Mouse (Mus musculus) liver, embryonic 13.5 days (tissue): ENCODE data around the gene Fam104a. TPM values are rescaled to one million over a fixed set of nuclear protein-coding genes. Genes with fewer than 3 reads are reported as not detected.
A peak's percentile ranks its signal among the peaks of the same experiment; 100 is the strongest.

ENCODE experiments used
- ATAC-seq: fragments of 200-750 bp; cut with Nextera tagmentation; 2 replicates; pipeline ENCODE4 v1.8.0; 2017; ENCODE audit warnings: low read depth, mild to moderate bottlenecking, moderate number of reproducible peaks, moderate library complexity
- DNase-seq: peaks from one replicate; pipeline ENCODE4 v3.0.0; 2022
- H3K27ac ChIP-seq: fragments of 300-500 bp; sonication (generic); 2 replicates; pipeline ENCODE4 v1.5.1; 2015; ENCODE audit warnings: moderate library complexity, mild to moderate bottlenecking, inconsistent platforms
- H3K27me3 ChIP-seq: fragments of 300-500 bp; sonication (generic); 2 replicates; pipeline ENCODE4 v1.6.1; 2015; ENCODE audit warnings: mild to moderate bottlenecking, inconsistent platforms
- H3K36me3 ChIP-seq: fragments of 300-500 bp; sonication (generic); 2 replicates; pipeline ENCODE4 v1.6.1; 2015; ENCODE audit warnings: mild to moderate bottlenecking, inconsistent platforms
- H3K4me1 ChIP-seq: fragments of 300-500 bp; sonication (generic); replicated peaks from 2 replicates; pipeline ENCODE4 v1.6.1; 2015; ENCODE audit warnings: inconsistent platforms
- H3K4me2 ChIP-seq: fragments of 300-500 bp; sonication (generic); 2 replicates; pipeline ENCODE4 v1.6.1; 2015; ENCODE audit warnings: inconsistent platforms, mild to moderate bottlenecking, moderate library complexity
- H3K4me3 ChIP-seq: fragments of 300-500 bp; sonication (generic); replicated peaks from 2 replicates; pipeline ENCODE4 v1.5.1; 2015; ENCODE audit warnings: mild to moderate bottlenecking, inconsistent platforms
- H3K9ac ChIP-seq: fragments of 300-500 bp; sonication (generic); 2 replicates; pipeline ENCODE4 v1.6.1; 2015; ENCODE audit warnings: mild to moderate bottlenecking, inconsistent platforms
- H3K9me3 ChIP-seq: fragments of 300-500 bp; sonication (generic); replicated peaks from 2 replicates; pipeline ENCODE4 v1.6.1; 2016; ENCODE audit warnings: inconsistent platforms
- WGBS: fragments of 180-500 bp; shearing (Covaris S2); methylation state at CpG from one replicate; pipeline ENCODE4 v1.1.7; 2015; ENCODE audit not compliant: insufficient replicate concordance; 5-methylcytosine and 5-hydroxymethylcytosine counted together
- polyA plus RNA-seq: library from polyadenylated mRNA; unstranded; fragments of >200 nt; fragmentation: Nextera tagmentation; extraction: Ambion mirVana; gene quantifications from 2 replicates; pipeline ENCODE4 v1.2.1, GENCODE M21; 2015

Fam104a gene
- polyA plus RNA-seq, 1 experiment from 2014 or later: 46.3 TPM

GRCm38 (mm10) chr11:113648690-113649352 lies 35.1 kb downstream of the Fam104a start, which contains the start of gene Cog1:
Cog1 (plus strand) TSS chr11:113649169.
- peaks cover 24% of the 10 kb centered on the region for H3K36me3 ChIP-seq
- peak within 1 kb of the TSS; percentile 96 for H3K9ac ChIP-seq
- DNase-seq (no peak), ATAC-seq (peak; percentile 2; the same call in 1 of the 2 replicates)
- H3K4me3 ChIP-seq: peak within 1 kb of the TSS; percentile 95
- peak within 1 kb of the TSS; percentile 82 for H3K4me2 ChIP-seq
- H3K27ac ChIP-seq: peak within 1 kb of the TSS; percentile 89
- 0 out of 2 replicates have a peak, but pooled peaks cover under 1% of the 10 kb centered on the region for H3K27me3 ChIP-seq
- peaks cover 34% of the 10 kb centered on the region for H3K4me1 ChIP-seq
- no peaks in the 10 kb centered on the region; the same call in 1 of the 2 replicates for H3K9me3 ChIP-seq
- WGBS: 40% methylated on average over 26 of the region's 26 CpGs

DNA sequence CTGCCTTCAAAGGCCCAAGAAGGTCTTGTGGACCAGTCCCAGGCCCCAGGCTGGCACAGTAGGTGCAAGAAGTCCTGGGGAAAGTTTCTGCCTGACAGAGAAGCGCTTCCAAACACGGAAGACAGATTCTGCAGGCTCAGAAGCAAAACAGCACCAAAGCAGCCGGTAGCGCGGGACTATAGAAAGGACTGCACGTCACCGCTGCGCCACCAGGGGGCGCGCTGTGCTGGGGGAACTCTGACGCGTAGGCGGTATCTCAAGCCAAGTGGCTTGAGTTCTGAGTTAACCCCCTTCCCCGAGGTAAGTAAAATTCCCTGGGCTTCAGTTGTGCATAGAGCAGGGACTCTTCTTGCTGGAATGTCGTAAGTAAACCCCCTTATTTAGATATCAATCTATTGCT lies 35.8 kb downstream of the Fam104a start:
- H3K4me1 ChIP-seq: peaks cover 34% of the 10 kb centered on the region
- peak overlapping the region; percentile 95; the same call in 1 of the 2 replicates for H3K4me3 ChIP-seq
- H3K27ac ChIP-seq: no peak overlapping the region
- H3K9ac ChIP-seq: no peak overlapping the region
- 0 out of 2 replicates have a peak, but pooled peaks cover 3% of the 10 kb centered on the region for H3K27me3 ChIP-seq
- H3K4me2 ChIP-seq: peak overlapping the region; percentile 82
- ATAC-seq: 0 out of 2 replicates have a peak, but pooled peaks have one; percentile 17
- 2% methylated on average over 15 of the region's 15 CpGs for WGBS
- H3K36me3 ChIP-seq: peaks cover 17% of the 10 kb centered on the region
- DNase-seq: peak; percentile 68
- H3K9me3 ChIP-seq: no peaks in the 10 kb centered on the region; the same call in 1 of the 2 replicates

DNA sequence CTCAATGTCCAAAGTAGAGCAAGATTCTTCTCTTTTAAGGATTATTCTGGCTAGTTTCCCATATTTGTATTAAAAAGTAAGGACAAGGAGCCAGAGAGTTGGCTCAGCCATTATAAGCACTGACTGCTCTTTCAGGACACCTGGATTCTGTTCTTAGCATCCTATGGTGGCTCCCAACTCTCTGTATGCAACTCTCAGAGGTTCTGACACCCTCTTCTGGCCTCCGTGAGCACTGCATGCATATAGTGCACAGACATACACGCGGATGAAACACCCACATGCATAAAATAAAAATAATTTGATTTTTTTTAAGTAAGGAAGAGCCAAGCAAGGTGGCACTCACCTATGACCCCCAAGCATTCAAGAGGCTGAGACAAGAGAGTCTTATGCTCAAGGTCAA lies 38.8 kb downstream of the Fam104a start:
- H3K4me3 ChIP-seq: no peak overlapping the region
- no peak overlapping the region for H3K4me2 ChIP-seq
- ATAC-seq: no peak
- H3K9me3 ChIP-seq: no peaks in the 10 kb centered on the region; the same call in 1 of the 2 replicates
- peaks cover 15% of the 10 kb centered on the region for H3K4me1 ChIP-seq
- H3K27me3 ChIP-seq: 0 out of 2 replicates have a peak, but pooled peaks cover 3% of the 10 kb centered on the region
- no peaks in the 10 kb centered on the region for H3K36me3 ChIP-seq
- no peak overlapping the region for H3K9ac ChIP-seq
- WGBS: 70% methylated on average over 3 of the region's 3 CpGs
- DNase-seq: no peak
- H3K27ac ChIP-seq: no peak overlapping the region

DNA sequence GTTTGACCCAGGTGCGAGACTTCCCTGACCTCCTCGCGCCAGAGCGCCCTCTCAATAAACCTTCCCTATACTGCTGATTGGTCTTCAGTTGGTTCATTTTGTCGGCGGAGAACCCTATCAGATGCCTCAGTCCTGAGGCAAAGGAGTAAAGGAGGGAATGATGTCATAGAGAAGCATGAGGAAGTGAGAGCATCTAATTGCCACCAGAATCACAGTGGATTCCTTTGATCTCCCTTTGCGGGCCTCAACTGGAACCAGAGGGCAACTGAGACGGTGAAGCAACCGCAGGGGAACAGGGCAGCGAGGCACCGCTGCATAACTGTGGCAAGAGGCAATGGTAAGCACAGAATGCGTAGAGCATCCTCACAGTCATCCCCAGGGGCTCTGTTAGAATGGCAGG lies 45.3 kb downstream of the Fam104a start:
- Histone ChIP-seq H3K4me2 (no peak overlapping the region), H3K36me3 (no peaks in the 10 kb centered on the region), H3K4me3 (no peak overlapping the region), H3K4me1 (no peaks in the 10 kb centered on the region), H3K27me3 (0 out of 2 replicates have a peak, but pooled peaks cover 1% of the 10 kb centered on the region), H3K9ac (no peak overlapping the region), H3K27ac (no peak overlapping the region), H3K9me3 (no peaks in the 10 kb centered on the region)
- ATAC-seq (no peak), DNase-seq (no peak)
- WGBS: 81% methylated on average over 12 of the region's 12 CpGs

- Histone ChIP-seq H3K9me3 (no peaks in the 10 kb centered on the region), H3K4me1 (0 out of 2 replicates have a peak, but pooled peaks cover 4% of the 10 kb centered on the region), H3K27me3 (no peaks in the 10 kb centered on the region), H3K27ac (no peak overlapping the region), H3K9ac (no peak overlapping the region), H3K4me2 (no peak overlapping the region), H3K4me3 (no peak overlapping the region), H3K36me3 (no peaks in the 10 kb centered on the region)
- ATAC-seq (no peak), DNase-seq (no peak)
- WGBS: 57% methylated on average over 10 of the region's 10 CpGs
Measured at GRCm38 (mm10) chr11:113634699-113635121, 49.2 kb downstream of the Fam104a start.

DNA sequence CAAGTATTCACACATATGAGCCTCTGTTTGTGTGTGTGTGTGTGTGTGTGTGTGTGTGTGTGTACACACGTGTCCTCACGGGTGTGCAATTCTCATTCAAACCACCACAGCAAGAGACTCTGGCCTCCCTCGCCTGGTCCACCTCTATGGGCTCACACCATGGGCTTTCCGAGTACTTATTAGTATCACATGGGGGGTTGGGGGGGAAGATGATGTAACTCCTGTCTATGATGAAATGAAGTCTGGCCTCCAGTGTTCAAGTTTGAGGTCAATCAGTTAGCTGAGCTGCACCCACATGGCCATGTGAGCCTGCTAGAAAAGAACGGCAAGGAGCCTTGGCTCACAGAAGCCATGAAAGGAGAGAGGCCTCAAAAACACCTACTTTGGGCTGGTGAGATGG lies 50.6 kb downstream of the Fam104a start:
- no peak overlapping the region for H3K9ac ChIP-seq
- H3K4me1 ChIP-seq: 0 out of 2 replicates have a peak, but pooled peaks cover 4% of the 10 kb centered on the region
- no peak overlapping the region for H3K4me3 ChIP-seq
- H3K27ac ChIP-seq: no peak overlapping the region
- no peaks in the 10 kb centered on the region for H3K9me3 ChIP-seq
- ATAC-seq (no peak), DNase-seq (no peak)
- no peak overlapping the region for H3K4me2 ChIP-seq
- H3K27me3 ChIP-seq: no peaks in the 10 kb centered on the region
- H3K36me3 ChIP-seq: no peaks in the 10 kb centered on the region
- 67% methylated on average over 5 of the region's 5 CpGs for WGBS

GRCm38 (mm10) chr11:113632303-113632702 lies 51.7 kb downstream of the Fam104a start:
- no peaks in the 10 kb centered on the region for H3K9me3 ChIP-seq
- 0 out of 2 replicates have a peak, but pooled peaks cover 4% of the 10 kb centered on the region for H3K4me1 ChIP-seq
- DNase-seq: no peak
- H3K4me2 ChIP-seq: peak overlapping the region; percentile 20; the same call in 1 of the 2 replicates
- no peaks in the 10 kb centered on the region for H3K27me3 ChIP-seq
- ATAC-seq: 0 out of 2 replicates have a peak, but pooled peaks have one; percentile 16
- H3K9ac ChIP-seq: no peak overlapping the region
- H3K27ac ChIP-seq: no peak overlapping the region; the same call in 1 of the 2 replicates
- no peak overlapping the region for H3K4me3 ChIP-seq
- WGBS: 63% methylated on average over 7 of the region's 7 CpGs
- no peaks in the 10 kb centered on the region for H3K36me3 ChIP-seq

- H3K27me3 ChIP-seq: no peaks in the 10 kb centered on the region
- H3K4me3 ChIP-seq: no peak overlapping the region
- no peak for DNase-seq
- no peaks in the 10 kb centered on the region for H3K36me3 ChIP-seq
- H3K4me1 ChIP-seq: 0 out of 2 replicates have a peak, but pooled peaks cover 4% of the 10 kb centered on the region
- ATAC-seq: peak; percentile 72
- no peaks in the 10 kb centered on the region for H3K9me3 ChIP-seq
- 62% methylated on average over 8 of the region's 8 CpGs for WGBS
- H3K4me2 ChIP-seq: peak overlapping the region; percentile 20; the same call in 1 of the 2 replicates
- no peak overlapping the region; the same call in 1 of the 2 replicates for H3K27ac ChIP-seq
- H3K9ac ChIP-seq: no peak overlapping the region
Measured at GRCm38 (mm10) chr11:113631862-113632261, 52.1 kb downstream of the Fam104a start.

DNA sequence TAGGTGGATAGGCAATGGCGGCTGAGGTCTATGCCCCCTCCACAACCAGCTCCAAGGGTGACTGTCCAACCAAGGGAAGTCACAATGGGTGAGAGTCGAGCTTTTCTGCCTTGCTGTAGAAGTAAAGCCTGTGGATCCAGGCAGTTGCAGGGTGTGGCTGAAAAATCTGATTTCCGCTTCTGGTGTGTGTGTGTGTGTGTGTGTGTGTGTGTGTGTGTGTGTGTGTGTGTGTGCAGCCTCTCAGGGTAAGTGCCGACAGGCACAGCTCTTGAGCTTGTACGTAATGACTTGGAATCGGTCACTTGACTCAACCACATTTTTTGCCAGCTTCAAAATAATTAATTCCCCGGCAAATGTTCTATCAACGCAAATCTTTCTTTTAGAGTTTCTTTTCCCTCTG lies 52.7 kb downstream of the Fam104a start:
- H3K27me3 ChIP-seq: no peaks in the 10 kb centered on the region
- 0 out of 2 replicates have a peak, but pooled peaks cover 4% of the 10 kb centered on the region for H3K4me1 ChIP-seq
- DNase-seq: no peak
- no peak overlapping the region for H3K4me2 ChIP-seq
- H3K9me3 ChIP-seq: no peaks in the 10 kb centered on the region
- H3K4me3 ChIP-seq: no peak overlapping the region
- WGBS: 69% methylated on average over 8 of the region's 8 CpGs
- H3K36me3 ChIP-seq: no peaks in the 10 kb centered on the region
- H3K27ac ChIP-seq: no peak overlapping the region
- ATAC-seq: no peak
- no peak overlapping the region for H3K9ac ChIP-seq

DNA sequence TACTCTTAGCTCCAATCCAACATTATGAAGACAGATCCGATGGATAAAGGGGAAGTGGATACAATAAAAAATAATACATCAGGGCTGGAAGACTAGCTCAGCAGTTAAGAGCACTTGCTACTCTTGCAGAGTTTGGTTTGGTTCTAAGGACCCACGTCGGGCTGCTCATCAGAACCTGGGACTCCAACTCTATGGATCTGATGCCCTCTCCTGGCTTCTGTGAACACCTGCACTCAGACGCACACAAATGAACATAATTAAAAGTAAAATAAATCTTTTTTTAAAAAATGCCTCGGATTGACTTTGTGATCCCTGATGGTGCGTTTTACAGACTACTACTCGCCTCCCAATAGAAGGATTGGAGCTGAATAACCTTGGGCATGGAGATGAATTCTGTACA lies 53.3 kb downstream of the Fam104a start:
- no peak for ATAC-seq
- Histone ChIP-seq H3K4me2 (no peak overlapping the region), H3K27ac (no peak overlapping the region), H3K27me3 (no peaks in the 10 kb centered on the region), H3K9ac (no peak overlapping the region), H3K9me3 (no peaks in the 10 kb centered on the region), H3K4me1 (0 out of 2 replicates have a peak, but pooled peaks cover 4% of the 10 kb centered on the region), H3K4me3 (no peak overlapping the region), H3K36me3 (no peaks in the 10 kb centered on the region)
- WGBS: 43% methylated on average over 7 of the region's 7 CpGs
- no peak for DNase-seq

DNA sequence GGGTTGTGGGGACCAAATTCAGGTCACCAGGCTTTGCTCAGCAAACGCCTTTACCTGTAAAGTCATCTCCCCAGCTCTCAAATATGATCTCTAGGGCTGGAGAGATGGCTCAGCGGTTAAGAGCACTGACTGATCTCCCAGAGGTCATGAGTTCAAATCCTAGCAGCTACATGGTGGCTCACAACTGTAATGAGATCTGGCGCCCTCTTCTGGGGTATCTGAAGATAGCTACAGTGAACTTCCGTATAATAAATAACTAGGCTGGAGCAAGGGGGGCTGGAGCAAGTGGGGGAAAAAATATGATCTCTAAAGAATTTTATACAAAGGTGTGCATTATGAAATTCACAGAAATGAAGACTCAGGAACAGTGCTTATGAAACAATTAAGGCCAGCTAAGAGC lies 56.2 kb downstream of the Fam104a start:
- Histone ChIP-seq H3K9ac (no peak overlapping the region), H3K4me3 (no peak overlapping the region), H3K27me3 (no peaks in the 10 kb centered on the region), H3K27ac (no peak overlapping the region), H3K4me2 (no peak overlapping the region), H3K9me3 (no peaks in the 10 kb centered on the region), H3K36me3 (no peaks in the 10 kb centered on the region), H3K4me1 (0 out of 2 replicates have a peak, but pooled peaks cover 3% of the 10 kb centered on the region)
- whole genome bisulfite sequencing: 39% methylated on average over 4 of the region's 4 CpGs
- ATAC-seq (no peak), DNase-seq (no peak)
